Mouse (Mus musculus) lung, adult 2 months (tissue): ENCODE results near the gene Lin7c.

Experiments used
- CTCF ChIP-seq: fragments of 200-500 bp; IDR thresholded peaks from 2 replicates; pipeline ENCODE4 v1.5.1; 2011; ENCODE audit warnings: mild to moderate bottlenecking, low read length, control low read depth; ENCODE audit not compliant: insufficient read depth
- POLR2A ChIP-seq: fragments of 200-500 bp; IDR thresholded peaks from 2 replicates; pipeline ENCODE4 v1.6.1; 2011; ENCODE audit warnings: low read depth, mild to moderate bottlenecking, control low read depth, low read length, borderline replicate concordance; ENCODE audit errors: extremely low read depth

GRCm38 (mm10) chr2:109896311-109896710 is 5.7 kb downstream of the Lin7c start:
- TF ChIP-seq CTCF, result no peak
- TF ChIP-seq POLR2A, result no peak
